Mouse (Mus musculus): Measurements from ENCODE around the gene Slc22a23.

- TF ChIP-seq MYC (IDR thresholded peaks at IDR 0.05; ENCODE audit: low read depth, low read length) (no peak), ZNF384 (IDR thresholded peaks at IDR 0.05; ENCODE audit: low read depth, low read length) (no peak), EP300 (IDR thresholded peaks at IDR 0.05; ENCODE audit: low read length) (no peak)
Measured at GRCm38 (mm10) chr13:34185371-34185770, 159.6 kb downstream of the Slc22a23 start.
